Mouse (Mus musculus): ENCODE results near the gene Cd3d.

DNA sequence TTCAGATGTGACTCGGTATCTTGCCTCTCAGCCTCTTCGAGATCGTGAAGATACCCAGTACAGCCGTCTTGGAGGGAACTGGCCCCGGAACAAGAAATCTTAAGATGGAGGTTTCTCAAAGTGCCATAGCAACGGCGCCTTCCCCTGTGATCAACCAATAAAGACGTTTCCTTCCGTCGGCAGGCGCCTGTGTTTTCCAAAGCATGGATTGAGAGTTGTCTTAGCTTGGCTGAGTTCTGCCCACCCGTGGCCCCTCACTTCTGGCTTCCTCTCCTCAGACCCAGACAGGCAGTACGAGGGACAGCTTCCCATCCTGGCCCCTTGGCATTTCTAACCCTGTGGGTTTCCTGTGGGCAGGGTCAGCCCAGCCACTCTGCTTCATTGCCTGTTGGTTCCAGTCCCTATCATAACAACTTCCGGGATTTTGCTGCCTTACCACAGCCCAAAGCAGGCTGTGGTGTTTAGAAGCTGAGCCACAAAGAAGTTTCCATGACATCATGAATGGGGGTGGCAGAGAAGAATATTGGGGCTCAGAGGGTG is 4.7 kb downstream of the Cd3d start:
- TF ChIP-seq MYOD1 (IDR thresholded peaks at IDR 0.05; ENCODE audit: control insufficient read depth in 1 of 3, insufficient read length in 2 of 3, low read depth in 2 of 3): no peak
- no peak for TF ChIP-seq CEBPB (IDR thresholded peaks at IDR 0.05; ENCODE audit: insufficient read depth, poor library complexity, severe bottlenecking)
- no peak for TF ChIP-seq E2F4 (IDR thresholded peaks at IDR 0.05; ENCODE audit: insufficient read depth)
- no peak for TF ChIP-seq POLR2A (IDR thresholded peaks at IDR 0.05; ENCODE audit: insufficient read length, low read depth)
- no peak for TF ChIP-seq USF1 (IDR thresholded peaks at IDR 0.05; ENCODE audit: low read depth)

All from myocyte (in vitro differentiated cells).